Mouse (Mus musculus): ENCODE measurements around the gene Serpina16.

The Serpina16 gene

DNA sequence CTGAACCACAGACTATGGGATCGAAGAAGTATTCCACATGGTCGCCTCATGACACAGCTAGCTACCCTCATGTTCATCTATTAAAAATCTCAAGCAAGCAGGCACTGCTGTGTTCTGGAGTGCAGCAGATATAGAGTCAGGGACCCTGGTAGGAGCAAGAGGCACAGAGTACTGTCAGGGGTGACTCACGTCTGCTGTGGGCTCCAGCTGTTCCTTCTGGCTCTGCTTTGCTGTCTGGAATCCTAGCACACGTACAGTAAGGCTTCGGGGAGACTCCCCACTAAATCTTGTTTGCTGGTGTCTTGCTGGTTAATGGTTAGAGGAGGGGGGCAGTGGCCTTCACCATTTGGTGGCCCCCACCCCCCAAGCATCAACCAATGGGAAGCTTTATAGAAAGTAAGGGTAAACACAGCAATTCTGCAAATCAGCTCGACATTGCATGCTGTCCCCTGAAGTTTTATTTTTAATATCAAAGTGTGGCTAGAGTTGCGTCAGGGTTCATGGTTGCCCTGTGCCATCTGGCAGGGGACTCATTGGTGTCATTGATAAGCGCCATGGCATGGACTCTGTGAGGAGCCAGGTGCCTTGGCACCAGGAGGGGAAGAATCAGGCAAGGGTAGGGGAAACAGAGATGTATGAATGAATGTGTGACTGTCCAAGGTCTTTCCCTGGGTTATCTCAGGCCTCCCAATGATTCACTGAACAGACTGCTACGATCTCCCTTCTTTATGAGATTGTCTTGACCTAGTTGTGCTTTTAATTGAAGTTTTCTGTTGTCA, 18.9 kb downstream of the Serpina16 start, which contains the start of gene Serpina6:
Gene Serpina6, minus strand, starts transcription at position 365 of the 779 bp plus-strand sequence.
- in situ Hi-C loops (cut with MseI, MboI), result no loop called here

GRCm38 (mm10) chr12:103655123-103656044, 20.6 kb downstream of the Serpina16 start:
- in situ Hi-C loops (cut with MseI, MboI), result no loop called here

DNA sequence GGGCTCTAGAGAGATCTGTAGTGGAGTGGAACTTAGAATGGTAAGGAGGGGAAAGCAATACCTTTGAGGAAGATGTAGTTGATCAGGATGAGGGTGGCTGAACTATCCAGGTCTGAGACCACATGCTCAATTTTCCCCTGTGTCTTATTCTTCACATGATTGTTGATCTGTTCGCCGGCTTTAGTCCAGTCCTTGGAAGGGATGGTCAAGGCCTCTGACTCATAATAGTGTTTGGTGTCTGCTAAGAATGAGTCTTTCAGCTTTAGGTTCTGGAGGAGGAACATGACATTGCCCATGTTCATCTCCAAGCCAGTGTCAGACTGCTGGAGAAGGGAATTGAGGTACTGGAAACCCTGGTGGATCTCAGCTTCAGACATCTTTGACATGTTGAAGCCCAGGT, 22.1 kb downstream of the Serpina16 start:
- in situ Hi-C loops (cut with MseI, MboI), result no loop called here

DNA sequence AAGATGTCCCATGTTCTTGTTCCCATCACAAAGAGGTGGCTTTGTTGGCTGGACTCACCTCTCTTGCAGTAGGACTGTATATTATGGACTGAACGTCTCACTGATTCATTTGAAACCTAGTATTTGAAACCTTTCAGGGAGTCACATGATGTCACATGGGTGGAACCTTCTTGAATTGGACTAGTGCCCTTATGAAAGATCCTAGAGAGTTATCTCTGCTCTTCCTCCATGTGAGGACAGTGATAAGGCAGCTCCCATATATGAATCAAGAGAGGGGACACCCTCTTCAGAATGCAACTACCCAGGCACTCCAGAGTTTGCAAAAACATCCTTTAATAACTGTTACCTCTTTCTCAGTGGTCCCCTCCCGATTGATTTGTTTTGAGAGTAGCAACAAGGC, 29.6 kb downstream of the Serpina16 start:
- in situ Hi-C loops (cut with MseI, MboI), result loop anchor here in 1 of 2 experiments (10.0 kb wide), 1 partner anchor 102 kb away; no protein-coding TSS in a partner anchor

GRCm38 (mm10) chr12:103644601-103645000, 31.3 kb downstream of the Serpina16 start:
- in situ Hi-C loops (cut with MseI, MboI), result loop anchor here (5.0 to 10.0 kb wide), 2 partner anchors 100 to 102 kb away; no protein-coding TSS in a partner anchor

GRCm38 (mm10) chr12:103643818-103644217, 32.1 kb downstream of the Serpina16 start:
- in situ Hi-C loops (cut with MseI, MboI), result loop anchor here (5.0 to 10.0 kb wide), 2 partner anchors 99 to 102 kb away; no protein-coding TSS in a partner anchor

GRCm38 (mm10) chr12:103643336-103643735, 32.6 kb downstream of the Serpina16 start:
- in situ Hi-C loops (cut with MseI, MboI), result loop anchor here (5.0 to 10.0 kb wide), 2 partner anchors 99 to 101 kb away; no protein-coding TSS in a partner anchor

- in situ Hi-C loops (cut with MseI, MboI), result no loop called here
Observed at GRCm38 (mm10) chr12:103635846-103636245, 40.1 kb downstream of the Serpina16 start.

GRCm38 (mm10) chr12:103634430-103634829, 41.5 kb downstream of the Serpina16 start:
- in situ Hi-C loops (cut with MseI, MboI), result no loop called here

DNA sequence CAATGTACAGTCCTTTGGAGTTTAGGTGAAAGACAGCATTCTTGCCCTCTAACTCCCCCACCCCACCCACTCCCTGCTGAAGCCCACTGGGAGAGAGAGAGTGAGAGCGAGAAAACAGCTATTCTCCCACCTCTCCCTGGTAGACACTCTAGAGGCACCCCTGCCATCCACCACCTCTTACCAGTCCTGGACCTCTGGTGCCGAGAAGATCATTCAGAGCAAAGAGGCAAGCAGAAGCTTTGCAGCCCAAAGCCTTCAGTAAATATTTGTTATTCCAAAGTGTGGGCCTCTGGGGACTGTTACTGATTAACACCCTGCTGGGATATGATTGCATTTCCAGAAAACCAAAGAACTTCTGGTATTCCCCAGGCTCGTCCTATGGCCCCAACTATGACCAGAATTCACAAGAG, 44.7 kb downstream of the Serpina16 start, which contains the start of gene Serpina10:
Gene Serpina10, minus strand, starts transcription at position 242 of the 410 bp plus-strand sequence.
- in situ Hi-C loops (cut with MseI, MboI), result no loop called here
